Mouse (Mus musculus) neural tube, embryonic 12.5 days (tissue): ENCODE results near the gene Sfxn5. TPM values are rescaled to one million over a fixed set of nuclear protein-coding genes. Genes with fewer than 3 reads are reported as not detected.
A peak's percentile ranks its signal among the peaks of the same experiment; 100 is the strongest.

Experiments
- ATAC-seq: fragments of 200-750 bp; cut with Nextera tagmentation; 2 replicates; pipeline ENCODE4 v1.8.0; 2017; ENCODE audit warnings: low read depth, mild to moderate bottlenecking, moderate TSS enrichment, moderate library complexity; ENCODE audit not compliant: low FRiP score
- H3K27ac ChIP-seq: fragments of 300-500 bp; sonication (generic); 2 replicates; pipeline ENCODE4 v1.5.1; 2016
- H3K27me3 ChIP-seq: fragments of 300-500 bp; sonication (generic); replicated peaks from 2 replicates; pipeline ENCODE4 v1.6.1; 2016; ENCODE audit warnings: mild to moderate bottlenecking
- H3K36me3 ChIP-seq: fragments of 300-500 bp; sonication (generic); 2 replicates; pipeline ENCODE4 v1.6.1; 2016; ENCODE audit warnings: mild to moderate bottlenecking
- H3K4me1 ChIP-seq: fragments of 300-500 bp; sonication (generic); 2 replicates; pipeline ENCODE4 v1.6.1; 2016
- H3K4me2 ChIP-seq: fragments of 300-500 bp; sonication (generic); replicated peaks from 2 replicates; pipeline ENCODE4 v1.6.1; 2016; ENCODE audit warnings: mild to moderate bottlenecking
- H3K4me3 ChIP-seq: fragments of 300-500 bp; sonication (generic); 2 replicates; pipeline ENCODE4 v1.5.1; 2016
- H3K9ac ChIP-seq: fragments of 300-500 bp; sonication (generic); 2 replicates; pipeline ENCODE4 v1.6.1; 2016; ENCODE audit warnings: mild to moderate bottlenecking
- H3K9me3 ChIP-seq: fragments of 300-500 bp; sonication (generic); 2 replicates; pipeline ENCODE4 v1.6.1; 2016; ENCODE audit warnings: mild to moderate bottlenecking
- WGBS: fragments of 180-500 bp; shearing (Covaris S2); methylation state at CpG from one replicate; pipeline ENCODE4 v1.1.7; 2016; 5-methylcytosine and 5-hydroxymethylcytosine counted together
- polyA plus RNA-seq: library from polyadenylated mRNA; unstranded; fragments of >200 nt; fragmentation: Nextera tagmentation; extraction: Ambion mirVana; gene quantifications from 2 replicates; pipeline ENCODE4 v1.2.1, GENCODE M21; 2016

The Sfxn5 gene
- polyA plus RNA-seq, 1 experiment from 2014 or later: 9.1 TPM

GRCm38 (mm10) chr6:85344929-85345328 lies 11.7 kb upstream of the Sfxn5 start:
- H3K27ac ChIP-seq: no peak overlapping the region
- H3K4me3 ChIP-seq: no peak overlapping the region
- no peak overlapping the region for H3K4me2 ChIP-seq
- no peak for ATAC-seq
- 0 out of 2 replicates have a peak, but pooled peaks cover 3% of the 10 kb centered on the region for H3K36me3 ChIP-seq
- H3K9ac ChIP-seq: no peak overlapping the region
- H3K4me1 ChIP-seq: no peaks in the 10 kb centered on the region
- no peaks in the 10 kb centered on the region for H3K9me3 ChIP-seq
- no peaks in the 10 kb centered on the region for H3K27me3 ChIP-seq

DNA sequence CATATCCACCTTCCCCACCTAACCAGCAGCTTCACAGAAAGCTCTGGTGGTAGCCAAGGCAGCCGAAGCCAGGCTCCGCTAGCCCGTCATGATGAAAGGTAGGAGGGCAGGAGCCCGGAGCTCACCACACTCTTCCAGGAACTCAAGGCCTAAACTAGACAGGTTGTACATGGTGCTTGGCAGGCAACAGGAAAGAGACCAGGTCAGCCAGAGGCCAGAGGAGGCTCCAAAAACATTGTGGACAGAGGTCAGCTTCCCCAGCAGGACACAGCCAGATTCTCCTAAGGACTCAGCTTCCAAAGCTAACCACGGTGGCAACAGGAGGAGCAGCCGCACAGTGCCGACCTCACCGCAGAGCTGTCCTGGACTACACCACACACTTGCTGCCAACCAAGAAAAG lies 9.8 kb upstream of the Sfxn5 start:
- H3K27ac ChIP-seq: no peak overlapping the region
- H3K4me2 ChIP-seq: no peak overlapping the region
- 91% methylated on average over 8 of the region's 8 CpGs for WGBS
- H3K27me3 ChIP-seq: 0 out of 2 replicates have a peak, but pooled peaks cover 3% of the 10 kb centered on the region
- H3K36me3 ChIP-seq: 0 out of 2 replicates have a peak, but pooled peaks cover 3% of the 10 kb centered on the region
- no peaks in the 10 kb centered on the region for H3K9me3 ChIP-seq
- no peak overlapping the region for H3K9ac ChIP-seq
- H3K4me3 ChIP-seq: no peak overlapping the region
- ATAC-seq: no peak
- H3K4me1 ChIP-seq: no peaks in the 10 kb centered on the region

DNA sequence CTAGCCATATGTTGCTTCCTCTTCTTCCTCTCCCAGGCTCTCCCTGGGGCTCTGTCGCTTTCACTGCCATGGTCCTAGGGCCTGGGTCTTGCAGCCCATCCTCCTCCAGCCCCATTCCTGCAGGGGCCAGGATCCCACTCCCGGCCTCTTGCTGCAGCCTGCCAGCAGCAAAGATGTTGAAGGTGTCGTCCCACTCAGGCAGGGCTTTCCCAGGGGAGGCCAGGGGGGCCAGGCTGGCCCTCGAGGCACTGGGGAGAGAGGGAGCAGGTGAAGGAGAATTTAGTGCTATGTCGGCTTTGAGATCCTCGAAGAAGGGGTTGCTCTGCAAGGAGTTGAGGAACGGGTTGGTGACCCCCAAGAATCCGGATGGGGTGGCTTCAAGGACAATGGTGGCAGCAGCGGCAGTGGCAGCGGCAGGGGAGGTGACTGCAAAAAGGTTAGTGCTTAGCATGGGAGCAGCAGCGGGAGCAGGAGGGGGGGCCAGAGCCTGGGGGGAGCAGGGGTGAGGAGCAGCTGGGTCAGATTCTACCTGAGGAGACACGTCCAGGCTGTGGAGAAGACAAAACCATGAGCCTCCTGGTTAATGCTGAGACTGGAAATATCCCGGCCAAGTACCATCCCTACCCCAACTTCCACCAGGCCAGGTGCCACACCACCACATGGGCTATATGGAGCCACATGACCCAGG lies 8.7 kb upstream of the Sfxn5 start:
- H3K9ac ChIP-seq: no peak overlapping the region
- no peak overlapping the region for H3K4me3 ChIP-seq
- peaks cover 5% of the 10 kb centered on the region; the same call in 1 of the 2 replicates for H3K27me3 ChIP-seq
- no peak overlapping the region for H3K27ac ChIP-seq
- ATAC-seq: no peak
- H3K4me1 ChIP-seq: no peaks in the 10 kb centered on the region
- no peaks in the 10 kb centered on the region for H3K36me3 ChIP-seq
- H3K4me2 ChIP-seq: no peak overlapping the region
- WGBS: 77% methylated on average over 13 of the region's 13 CpGs
- H3K9me3 ChIP-seq: no peaks in the 10 kb centered on the region

DNA sequence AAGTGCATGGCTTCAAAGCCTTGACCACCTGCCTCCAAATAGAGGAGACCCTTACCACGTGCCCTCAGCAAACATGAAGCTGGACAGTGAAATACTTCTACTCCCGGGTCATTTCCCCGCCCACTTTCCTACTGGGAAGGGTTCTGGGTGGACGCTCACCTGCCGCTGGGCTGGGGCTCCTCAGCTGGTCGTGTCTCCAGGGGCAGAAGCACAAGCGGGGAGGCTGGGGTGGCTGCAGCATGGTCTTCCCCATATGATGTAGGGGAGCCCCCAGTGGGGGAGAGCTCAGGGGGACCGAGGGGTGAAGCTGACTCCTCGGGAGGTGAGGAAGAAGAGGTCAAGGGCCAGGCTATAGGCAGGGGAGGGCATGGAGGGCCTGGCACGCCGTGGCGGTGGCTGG lies 7.0 kb upstream of the Sfxn5 start:
- no peaks in the 10 kb centered on the region for H3K36me3 ChIP-seq
- H3K9ac ChIP-seq: no peak overlapping the region
- H3K9me3 ChIP-seq: no peaks in the 10 kb centered on the region
- H3K4me1 ChIP-seq: no peaks in the 10 kb centered on the region
- 72% methylated on average over 12 of the region's 12 CpGs for WGBS
- H3K27me3 ChIP-seq: peaks cover 13% of the 10 kb centered on the region; the same call in 1 of the 2 replicates
- no peak for ATAC-seq
- H3K4me2 ChIP-seq: no peak overlapping the region
- H3K27ac ChIP-seq: no peak overlapping the region
- H3K4me3 ChIP-seq: no peak overlapping the region

GRCm38 (mm10) chr6:85339273-85339901 lies 6.2 kb upstream of the Sfxn5 start:
- no peaks in the 10 kb centered on the region for H3K4me1 ChIP-seq
- no peak overlapping the region for H3K4me2 ChIP-seq
- 70% methylated on average over 1 of the region's 1 CpGs for WGBS
- no peak overlapping the region for H3K27ac ChIP-seq
- H3K9ac ChIP-seq: no peak overlapping the region
- H3K4me3 ChIP-seq: no peak overlapping the region
- H3K27me3 ChIP-seq: peaks cover 14% of the 10 kb centered on the region; the same call in 1 of the 2 replicates
- no peak for ATAC-seq
- no peaks in the 10 kb centered on the region for H3K36me3 ChIP-seq
- no peaks in the 10 kb centered on the region for H3K9me3 ChIP-seq

- no peaks in the 10 kb centered on the region for H3K36me3 ChIP-seq
- 88% methylated on average over 9 of the region's 9 CpGs for WGBS
- H3K4me3 ChIP-seq: no peak overlapping the region
- H3K27ac ChIP-seq: no peak overlapping the region
- H3K4me1 ChIP-seq: peaks cover 5% of the 10 kb centered on the region
- H3K27me3 ChIP-seq: peaks cover 14% of the 10 kb centered on the region; the same call in 1 of the 2 replicates
- H3K9me3 ChIP-seq: no peaks in the 10 kb centered on the region
- no peak for ATAC-seq
- H3K9ac ChIP-seq: no peak overlapping the region
- H3K4me2 ChIP-seq: no peak overlapping the region
These were observed 3.7 kb upstream of the Sfxn5 start for GRCm38 (mm10) chr6:85336944-85337343.

DNA sequence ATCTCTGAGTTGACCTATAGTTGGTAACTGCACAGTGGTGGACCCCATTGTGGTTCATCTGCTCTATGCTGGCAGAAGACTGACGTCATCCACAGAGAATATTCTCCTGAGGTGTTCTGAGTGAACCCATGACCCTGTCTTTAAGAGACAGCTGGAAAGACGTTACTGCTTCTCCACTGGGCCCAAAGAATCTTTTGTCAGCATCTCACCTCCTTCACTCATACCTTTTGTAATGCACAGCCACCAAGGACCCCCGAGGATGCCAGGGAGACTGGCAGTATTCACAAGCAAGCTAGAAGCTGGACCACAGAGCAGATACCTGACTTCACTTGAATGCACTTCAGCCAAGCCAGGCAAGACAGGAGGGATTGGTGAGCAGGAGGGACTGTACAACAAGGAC lies 2.1 kb upstream of the Sfxn5 start:
- Histone ChIP-seq H3K4me2 (no peak overlapping the region), H3K27me3 (peaks cover 23% of the 10 kb centered on the region), H3K4me1 (peaks cover 11% of the 10 kb centered on the region), H3K4me3 (no peak overlapping the region), H3K36me3 (no peaks in the 10 kb centered on the region), H3K9me3 (no peaks in the 10 kb centered on the region), H3K27ac (no peak overlapping the region), H3K9ac (no peak overlapping the region)
- no peak for ATAC-seq
- WGBS: 58% methylated on average over 3 of the region's 3 CpGs

- H3K9ac ChIP-seq: no peak overlapping the region
- H3K27me3 ChIP-seq: peaks cover 23% of the 10 kb centered on the region
- H3K4me2 ChIP-seq: no peak overlapping the region
- no peaks in the 10 kb centered on the region for H3K9me3 ChIP-seq
- no peak overlapping the region for H3K27ac ChIP-seq
- ATAC-seq: no peak
- H3K4me3 ChIP-seq: no peak overlapping the region
- peaks cover 11% of the 10 kb centered on the region for H3K4me1 ChIP-seq
- H3K36me3 ChIP-seq: no peaks in the 10 kb centered on the region
- 73% methylated on average over 5 of the region's 5 CpGs for WGBS
These were observed 1.6 kb upstream of the Sfxn5 start for GRCm38 (mm10) chr6:85334851-85335250.

DNA sequence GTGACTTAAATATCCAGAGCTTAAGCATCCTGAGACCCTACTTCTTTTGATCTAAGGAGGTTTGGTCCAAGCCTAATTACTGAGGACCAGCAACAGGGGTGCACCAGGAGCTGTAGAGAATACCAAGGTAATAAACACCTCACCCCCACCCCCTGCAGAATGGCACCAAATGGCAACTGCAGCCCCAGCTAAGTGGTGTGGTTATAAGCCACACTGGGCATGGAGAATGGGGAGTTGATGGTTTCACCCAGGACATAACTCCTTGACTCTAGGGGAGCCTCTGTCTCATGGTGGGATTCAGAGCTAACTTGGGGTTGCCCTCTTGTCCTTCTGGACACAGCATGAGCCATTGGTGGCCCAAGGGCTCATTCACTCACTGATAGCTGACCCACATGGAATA lies 1.0 kb upstream of the Sfxn5 start:
- ATAC-seq: no peak
- H3K4me3 ChIP-seq: 0 out of 2 replicates have a peak overlapping the region, but pooled peaks have one; percentile 61
- peaks cover 11% of the 10 kb centered on the region for H3K4me1 ChIP-seq
- no peak overlapping the region for H3K27ac ChIP-seq
- H3K27me3 ChIP-seq: peaks cover 23% of the 10 kb centered on the region
- no peak overlapping the region for H3K9ac ChIP-seq
- no peaks in the 10 kb centered on the region for H3K36me3 ChIP-seq
- H3K4me2 ChIP-seq: peak overlapping the region; percentile 97
- no peaks in the 10 kb centered on the region for H3K9me3 ChIP-seq

DNA sequence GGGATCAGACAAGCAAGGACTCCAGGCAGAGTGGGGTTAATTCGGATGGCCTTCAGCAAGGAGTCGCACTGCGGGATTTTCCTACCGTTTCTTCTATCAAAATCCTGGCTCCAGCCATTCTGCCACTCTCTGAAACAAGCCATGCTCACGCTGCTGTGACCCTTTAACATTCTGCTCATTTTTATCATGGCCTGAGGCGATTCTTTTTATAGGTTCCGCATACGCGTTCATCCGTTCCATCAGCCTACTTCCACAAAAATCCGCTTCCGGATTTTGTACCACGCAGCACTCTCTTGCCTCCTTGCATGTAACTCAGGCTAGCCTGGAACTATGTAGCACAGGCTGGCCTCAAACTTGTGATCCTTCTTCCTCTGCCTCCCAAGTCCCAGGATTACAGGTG lies 510 bp upstream of the Sfxn5 start:
- peak overlapping the region; percentile 65; the same call in 1 of the 2 replicates for H3K9ac ChIP-seq
- H3K9me3 ChIP-seq: no peaks in the 10 kb centered on the region
- H3K4me2 ChIP-seq: peak overlapping the region; percentile 97
- H3K36me3 ChIP-seq: no peaks in the 10 kb centered on the region
- no peak overlapping the region for H3K27ac ChIP-seq
- ATAC-seq: peak; percentile 2; the same call in 1 of the 2 replicates
- H3K4me3 ChIP-seq: peak overlapping the region; percentile 61
- peaks cover 23% of the 10 kb centered on the region for H3K27me3 ChIP-seq
- 3% methylated on average over 13 of the region's 13 CpGs for WGBS
- H3K4me1 ChIP-seq: peaks cover 11% of the 10 kb centered on the region

DNA sequence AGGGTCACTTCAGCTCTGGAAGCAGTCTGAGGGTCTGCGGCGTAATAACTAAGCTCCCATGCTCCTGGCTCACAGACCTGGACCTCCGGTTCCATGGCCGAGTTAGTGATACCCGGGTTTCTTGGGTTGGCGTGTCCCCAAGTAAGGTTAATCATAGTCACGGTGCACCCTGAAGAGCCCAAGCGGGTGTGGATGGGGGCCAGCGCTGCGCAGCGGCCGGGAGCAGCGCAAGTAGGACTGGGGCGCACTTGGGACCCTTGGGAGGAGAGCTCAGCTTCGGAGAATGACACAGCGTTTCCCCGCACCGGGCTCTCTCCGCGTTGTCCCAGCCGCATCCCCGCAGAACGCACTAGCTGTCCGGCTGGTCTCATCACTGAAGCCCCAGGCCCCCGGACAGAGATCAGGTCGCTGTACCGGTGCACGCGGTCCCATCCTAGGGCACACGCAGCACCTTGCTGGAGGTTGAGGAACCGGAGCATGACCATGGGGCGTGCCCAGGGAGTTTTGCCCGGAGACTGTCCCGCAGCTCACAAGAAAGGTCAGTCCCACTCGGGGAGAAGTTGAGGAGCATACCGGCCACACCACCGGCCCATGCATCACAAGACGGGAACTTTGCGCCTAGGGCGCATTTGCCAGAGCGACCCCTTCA lies 747 bp downstream of the Sfxn5 start:
- Histone ChIP-seq H3K9ac (peak overlapping the region; percentile 65), H3K4me2 (peak overlapping the region; percentile 97), H3K27me3 (peaks cover 20% of the 10 kb centered on the region), H3K36me3 (no peaks in the 10 kb centered on the region), H3K9me3 (no peaks in the 10 kb centered on the region), H3K27ac (no peak overlapping the region), H3K4me1 (peaks cover 11% of the 10 kb centered on the region), H3K4me3 (peak overlapping the region; percentile 61)
- ATAC-seq: peak; percentile 37
- WGBS: under 1% methylated on average over 41 of the region's 41 CpGs

- WGBS: 14% methylated on average over 8 of the region's 8 CpGs
- H3K4me1 ChIP-seq: peaks cover 11% of the 10 kb centered on the region
- H3K27me3 ChIP-seq: peaks cover 16% of the 10 kb centered on the region
- no peak overlapping the region for H3K9ac ChIP-seq
- H3K36me3 ChIP-seq: no peaks in the 10 kb centered on the region
- peak overlapping the region; percentile 97 for H3K4me2 ChIP-seq
- H3K9me3 ChIP-seq: no peaks in the 10 kb centered on the region
- ATAC-seq: no peak
- H3K27ac ChIP-seq: no peak overlapping the region
- no peak overlapping the region for H3K4me3 ChIP-seq
These were observed 1.5 kb downstream of the Sfxn5 start for GRCm38 (mm10) chr6:85331736-85332135.
